Mouse (Mus musculus) frontal cortex, postnatal 25 days (tissue): ENCODE measurements around the gene Bglap2.

Experiments used
- DNase-seq, 2 experiments: peaks; one replicate each; pipeline ENCODE4 v3.0.0; 2022; ENCODE audit warnings: low spot score in 2 of 2

The Bglap2 gene

GRCm38 (mm10) chr3:88350732-88351131 lies 27.8 kb downstream of the Bglap2 start:
- DNase-seq: no peak

GRCm38 (mm10) chr3:88339006-88339405 lies 39.5 kb downstream of the Bglap2 start:
- no peak for DNase-seq

- no peak for DNase-seq
Measured at GRCm38 (mm10) chr3:88338316-88338715, 40.2 kb downstream of the Bglap2 start.

- no peak for DNase-seq
Measured at GRCm38 (mm10) chr3:88337367-88338020, 41.0 kb downstream of the Bglap2 start.

- peak; percentile 92 for DNase-seq
Measured at GRCm38 (mm10) chr3:88336058-88337013, 42.2 kb downstream of the Bglap2 start, which contains the start of the genes Tmem79 and Smg5. TSS of gene Tmem79 (minus strand) at chr3:88336148. TSS of gene Smg5 (plus strand) at chr3:88336260.

- no peak for DNase-seq
Measured at GRCm38 (mm10) chr3:88335436-88336053, 43.0 kb downstream of the Bglap2 start.

- no peak for DNase-seq
Measured at GRCm38 (mm10) chr3:88334902-88335435, 43.5 kb downstream of the Bglap2 start.

GRCm38 (mm10) chr3:88334029-88334658 lies 44.4 kb downstream of the Bglap2 start:
- DNase-seq: no peak

GRCm38 (mm10) chr3:88331282-88331681 lies 47.2 kb downstream of the Bglap2 start:
- DNase-seq: no peak

GRCm38 (mm10) chr3:88328956-88329355 lies 49.5 kb downstream of the Bglap2 start:
- no peak for DNase-seq
